Mouse (Mus musculus): ENCODE data around the gene Arap2. TPM values are rescaled to one million over a fixed set of nuclear protein-coding genes. Genes with fewer than 3 reads are reported as not detected.

Gene Arap2
- polyA plus RNA-seq (2014; fragmentation: Nextera tagmentation; extraction: Ambion mirVana): 1.4 and 2.3 TPM in 2 replicates

DNA sequence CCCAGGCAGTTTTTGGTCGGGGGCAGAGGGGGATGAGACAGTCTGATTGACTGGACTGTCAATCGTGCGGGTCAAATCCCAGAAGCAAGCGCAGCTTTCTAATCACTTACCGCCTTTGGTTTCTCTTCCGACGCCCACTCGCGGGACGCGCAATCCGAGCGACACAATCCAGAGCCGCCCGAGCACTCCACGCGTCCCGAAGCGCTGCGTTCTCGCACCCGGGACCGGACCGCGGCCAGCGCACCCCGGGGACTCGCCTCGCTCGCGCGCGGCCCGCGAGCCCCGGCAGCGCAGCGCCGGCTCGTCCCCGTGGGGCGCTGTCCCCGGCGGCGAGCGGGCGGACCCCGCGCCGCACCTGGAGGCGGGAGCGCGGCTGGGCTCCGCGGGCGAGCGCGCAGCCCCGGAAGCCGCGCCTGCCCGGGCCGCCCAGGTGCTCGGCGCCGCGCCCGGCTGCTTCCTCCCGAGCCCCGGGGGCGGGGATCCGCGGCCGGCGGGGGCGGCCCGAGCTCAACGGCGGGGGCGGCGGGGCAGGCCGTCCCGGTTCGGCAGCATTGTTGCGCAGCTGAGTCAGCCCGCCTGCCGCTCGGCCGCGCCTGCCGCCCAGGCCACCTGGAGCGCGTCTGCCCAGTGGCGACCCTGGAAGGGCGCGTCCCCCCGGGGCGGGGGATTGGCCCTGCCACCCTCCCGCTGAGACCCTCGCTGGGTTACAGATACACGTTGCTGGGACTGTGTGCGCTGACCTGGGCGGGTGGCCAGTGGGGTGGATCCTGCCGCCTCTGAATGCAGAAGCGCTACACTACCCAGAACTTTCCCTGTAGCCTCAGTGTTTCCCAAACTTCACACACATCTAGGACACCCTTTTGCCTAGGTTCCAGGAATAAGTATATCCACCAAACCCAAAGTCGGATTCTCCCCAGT lies at the start of gene Arap2:
TSS of gene Arap2 (minus strand) at position 376 of the 918 bp plus-strand sequence.
- under 1% methylated on average over 64 of the region's 106 CpGs for WGBS
- Histone ChIP-seq H3K9ac (replicated peaks; ENCODE audit: low read length) (peak within 1 kb of the TSS; percentile 64), H3K36me3 (replicated peaks; ENCODE audit: control insufficient read depth, insufficient read depth, low read depth, low read length) (no peaks in the 10 kb centered on the region), H3K4me1 (ENCODE audit: control insufficient read depth, insufficient read depth, low read length) (no peaks in the 10 kb centered on the region), H3K4me3 (ENCODE audit: low read depth, low read length) (peak within 1 kb of the TSS; percentile 59), H3K9me3 (replicated peaks; ENCODE audit: control insufficient read depth, low read length) (no peaks in the 10 kb centered on the region), H3K27me3 (ENCODE audit: control insufficient read depth, insufficient read depth, low read length) (no peaks in the 10 kb centered on the region; the same call in 1 of the 2 replicates), H3K4me2 (ENCODE audit: low read depth, low read length) (peak within 1 kb of the TSS; percentile 84), H3K27ac (replicated peaks; ENCODE audit: low read depth, low read length) (no peak within 1 kb of the TSS)
- DNase-seq (ENCODE audit: low spot score) (peak; percentile 37), ATAC-seq (replicated peaks; ENCODE audit: insufficient number of reproducible peaks, low FRiP score, low TSS enrichment, low read depth) (peak; percentile 81)

DNA sequence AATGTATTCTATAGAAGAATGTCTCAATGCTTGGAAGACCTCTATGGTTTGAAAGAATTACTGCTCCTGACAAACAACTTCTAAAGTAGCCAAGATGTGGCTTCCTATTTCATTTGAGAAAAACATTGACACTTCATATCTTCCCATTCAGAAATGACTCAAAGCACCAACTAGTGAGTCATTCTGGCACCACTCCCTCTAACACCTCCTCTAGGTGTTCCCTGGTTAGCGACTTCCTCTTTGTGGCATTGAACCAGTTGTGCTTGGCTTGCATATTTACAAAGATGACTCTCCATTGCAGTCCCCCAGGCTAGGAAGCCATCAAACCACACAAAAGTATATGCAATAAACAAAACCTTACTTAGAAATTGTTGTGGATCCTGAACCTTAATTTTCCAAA lies 49.8 kb upstream of the Arap2 start:
- no peak overlapping the region for H3K4me3 ChIP-seq (ENCODE audit: low read depth, low read length)
- H3K36me3 ChIP-seq (replicated peaks; ENCODE audit: control insufficient read depth, insufficient read depth, low read depth, low read length): no peaks in the 10 kb centered on the region
- H3K27me3 ChIP-seq (ENCODE audit: control insufficient read depth, insufficient read depth, low read length): no peaks in the 10 kb centered on the region
- H3K27ac ChIP-seq (replicated peaks; ENCODE audit: low read depth, low read length): no peak overlapping the region
- H3K9ac ChIP-seq (replicated peaks; ENCODE audit: low read length): no peak overlapping the region
- DNase-seq (ENCODE audit: low spot score) (no peak), ATAC-seq (replicated peaks; ENCODE audit: insufficient number of reproducible peaks, low FRiP score, low TSS enrichment, low read depth) (no peak)
- H3K4me2 ChIP-seq (ENCODE audit: low read depth, low read length): no peak overlapping the region
- H3K9me3 ChIP-seq (replicated peaks; ENCODE audit: control insufficient read depth, low read length): no peaks in the 10 kb centered on the region
- H3K4me1 ChIP-seq (ENCODE audit: control insufficient read depth, insufficient read depth, low read length): no peaks in the 10 kb centered on the region
- 93% methylated on average over 1 of the region's 1 CpGs for WGBS

DNA sequence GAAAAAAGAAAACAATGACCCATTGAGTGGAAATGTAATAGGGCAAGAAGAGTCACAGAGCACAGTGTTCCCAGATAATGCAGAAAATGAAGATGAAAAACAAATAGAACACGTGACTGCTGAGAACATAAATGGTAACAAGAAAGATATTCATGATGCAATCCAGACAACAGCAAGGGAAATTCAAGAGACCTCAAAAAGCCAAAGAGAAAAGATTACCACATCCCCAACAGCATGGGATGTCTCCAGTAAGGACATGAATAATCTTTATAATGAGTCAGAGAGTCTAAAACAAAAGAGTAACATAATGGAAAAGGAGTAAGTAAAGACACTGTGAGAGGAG lies 48.1 kb upstream of the Arap2 start:
- no peaks in the 10 kb centered on the region for H3K36me3 ChIP-seq (replicated peaks; ENCODE audit: control insufficient read depth, insufficient read depth, low read depth, low read length)
- WGBS: 82% methylated on average over 1 of the region's 1 CpGs
- H3K4me1 ChIP-seq (ENCODE audit: control insufficient read depth, insufficient read depth, low read length): no peaks in the 10 kb centered on the region
- no peaks in the 10 kb centered on the region for H3K9me3 ChIP-seq (replicated peaks; ENCODE audit: control insufficient read depth, low read length)
- no peak overlapping the region for H3K27ac ChIP-seq (replicated peaks; ENCODE audit: low read depth, low read length)
- H3K9ac ChIP-seq (replicated peaks; ENCODE audit: low read length): no peak overlapping the region
- H3K4me2 ChIP-seq (ENCODE audit: low read depth, low read length): no peak overlapping the region
- ATAC-seq (replicated peaks; ENCODE audit: insufficient number of reproducible peaks, low FRiP score, low TSS enrichment, low read depth) (no peak), DNase-seq (ENCODE audit: low spot score) (no peak)
- no peak overlapping the region for H3K4me3 ChIP-seq (ENCODE audit: low read depth, low read length)
- H3K27me3 ChIP-seq (ENCODE audit: control insufficient read depth, insufficient read depth, low read length): no peaks in the 10 kb centered on the region

DNA sequence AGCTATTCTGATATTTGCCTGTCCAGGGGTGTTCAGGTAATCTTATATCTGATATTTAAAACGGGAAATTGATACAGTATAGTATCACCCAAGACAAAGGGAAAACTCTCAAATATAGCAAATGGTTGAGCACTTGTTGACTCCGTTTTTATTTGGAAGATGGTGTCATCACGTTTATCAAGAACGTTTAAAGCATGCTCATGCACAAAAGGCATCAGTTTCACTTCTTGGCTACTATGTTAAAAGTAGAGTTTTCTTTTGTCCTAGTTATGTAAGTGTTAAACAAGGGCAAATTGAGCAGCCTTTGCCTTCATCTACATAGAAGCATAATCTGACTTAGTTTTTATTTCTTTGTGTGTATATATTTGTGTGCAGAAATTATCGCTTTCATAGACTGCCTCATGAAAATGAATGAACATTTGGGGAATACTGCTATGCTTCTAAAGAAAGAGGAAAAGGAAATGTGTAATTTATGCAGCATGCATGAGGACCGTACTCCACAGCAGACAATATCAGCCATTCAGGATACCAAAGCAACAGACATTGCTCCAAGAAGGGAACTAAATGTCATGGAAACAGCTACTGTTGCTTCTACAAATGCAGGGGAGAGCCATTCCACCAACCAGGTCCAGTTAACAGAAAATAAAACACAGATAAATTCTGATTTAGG lies 47.6 kb upstream of the Arap2 start, which contains the start of gene Dthd1:
TSS of gene Dthd1 (plus strand) at position 422 of the 670 bp plus-strand sequence.
- no peak for DNase-seq (ENCODE audit: low spot score)
- Histone ChIP-seq H3K27me3 (ENCODE audit: control insufficient read depth, insufficient read depth, low read length) (no peaks in the 10 kb centered on the region), H3K4me2 (ENCODE audit: low read depth, low read length) (no peak within 1 kb of the TSS), H3K27ac (replicated peaks; ENCODE audit: low read depth, low read length) (no peak within 1 kb of the TSS), H3K4me1 (ENCODE audit: control insufficient read depth, insufficient read depth, low read length) (no peaks in the 10 kb centered on the region), H3K4me3 (ENCODE audit: low read depth, low read length) (no peak within 1 kb of the TSS), H3K36me3 (replicated peaks; ENCODE audit: control insufficient read depth, insufficient read depth, low read depth, low read length) (no peaks in the 10 kb centered on the region), H3K9ac (replicated peaks; ENCODE audit: low read length) (no peak within 1 kb of the TSS), H3K9me3 (replicated peaks; ENCODE audit: control insufficient read depth, low read length) (no peaks in the 10 kb centered on the region)
- ATAC-seq (replicated peaks; ENCODE audit: insufficient number of reproducible peaks, low FRiP score, low TSS enrichment, low read depth): no peak
- WGBS: 90% methylated on average over 6 of the region's 6 CpGs

DNA sequence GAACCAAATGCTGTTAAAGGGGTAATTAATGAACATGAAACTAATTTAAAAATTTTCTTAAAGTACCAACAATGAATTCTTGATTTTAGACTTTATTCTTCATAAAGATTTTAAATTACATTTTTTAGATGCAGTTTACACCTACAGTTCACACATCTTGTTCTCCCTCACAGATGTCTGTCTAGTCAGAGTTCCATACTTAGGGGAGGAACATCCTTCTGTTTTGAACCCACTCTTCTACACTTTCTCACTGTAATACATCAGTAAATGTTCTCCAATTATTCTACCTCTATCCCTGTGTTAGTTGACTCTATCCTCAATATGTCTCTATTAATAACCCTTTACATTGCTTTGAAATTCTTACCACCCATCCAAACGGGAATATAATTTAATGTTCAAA lies 26.8 kb upstream of the Arap2 start:
- no peaks in the 10 kb centered on the region for H3K27me3 ChIP-seq (ENCODE audit: control insufficient read depth, insufficient read depth, low read length)
- ATAC-seq (replicated peaks; ENCODE audit: insufficient number of reproducible peaks, low FRiP score, low TSS enrichment, low read depth) (no peak), DNase-seq (ENCODE audit: low spot score) (no peak)
- H3K9ac ChIP-seq (replicated peaks; ENCODE audit: low read length): no peak overlapping the region
- no peak overlapping the region for H3K4me2 ChIP-seq (ENCODE audit: low read depth, low read length)
- no peak overlapping the region for H3K4me3 ChIP-seq (ENCODE audit: low read depth, low read length)
- no peaks in the 10 kb centered on the region for H3K36me3 ChIP-seq (replicated peaks; ENCODE audit: control insufficient read depth, insufficient read depth, low read depth, low read length)
- WGBS: 80% methylated on average over 1 of the region's 1 CpGs
- H3K4me1 ChIP-seq (ENCODE audit: control insufficient read depth, insufficient read depth, low read length): no peaks in the 10 kb centered on the region
- H3K9me3 ChIP-seq (replicated peaks; ENCODE audit: control insufficient read depth, low read length): no peaks in the 10 kb centered on the region
- H3K27ac ChIP-seq (replicated peaks; ENCODE audit: low read depth, low read length): no peak overlapping the region

DNA sequence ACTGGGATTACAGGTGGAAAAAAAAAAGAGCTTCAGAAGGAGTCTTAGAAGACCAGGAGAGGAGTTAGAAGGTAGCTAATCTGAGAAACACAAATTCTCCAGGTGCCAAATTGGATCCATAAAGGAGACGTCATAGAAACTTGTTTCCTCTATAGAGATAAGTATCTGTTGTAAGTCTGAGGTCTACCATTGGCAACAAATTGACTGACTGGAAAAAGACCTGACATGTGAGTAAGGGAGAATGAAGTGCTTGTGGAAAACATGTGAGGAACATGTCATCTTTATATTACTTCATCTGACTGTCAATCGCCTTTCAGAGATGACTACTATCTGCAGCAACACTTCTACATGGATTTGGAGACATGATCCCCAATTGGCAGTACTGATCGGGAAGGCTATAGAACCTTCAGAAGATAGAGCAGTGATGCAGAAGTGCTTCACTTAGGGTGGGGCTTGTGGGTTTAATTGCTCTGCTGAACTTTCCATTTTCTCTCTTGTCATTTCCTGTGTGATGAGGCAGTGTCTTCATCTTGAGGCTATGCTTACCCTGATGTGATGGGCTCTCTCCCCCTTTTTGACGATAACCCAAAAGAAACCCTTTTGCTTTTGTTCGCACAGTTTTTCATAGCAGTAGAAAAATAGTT lies 25.1 kb upstream of the Arap2 start:
- DNase-seq (ENCODE audit: low spot score): no peak
- Histone ChIP-seq H3K9me3 (replicated peaks; ENCODE audit: control insufficient read depth, low read length) (no peaks in the 10 kb centered on the region), H3K4me2 (ENCODE audit: low read depth, low read length) (no peak overlapping the region), H3K27me3 (ENCODE audit: control insufficient read depth, insufficient read depth, low read length) (no peaks in the 10 kb centered on the region), H3K27ac (replicated peaks; ENCODE audit: low read depth, low read length) (no peak overlapping the region), H3K4me3 (ENCODE audit: low read depth, low read length) (no peak overlapping the region), H3K36me3 (replicated peaks; ENCODE audit: control insufficient read depth, insufficient read depth, low read depth, low read length) (no peaks in the 10 kb centered on the region), H3K4me1 (ENCODE audit: control insufficient read depth, insufficient read depth, low read length) (no peaks in the 10 kb centered on the region), H3K9ac (replicated peaks; ENCODE audit: low read length) (no peak overlapping the region)
- ATAC-seq (replicated peaks; ENCODE audit: insufficient number of reproducible peaks, low FRiP score, low TSS enrichment, low read depth): no peak
- 91% methylated on average over 5 of the region's 5 CpGs for WGBS

DNA sequence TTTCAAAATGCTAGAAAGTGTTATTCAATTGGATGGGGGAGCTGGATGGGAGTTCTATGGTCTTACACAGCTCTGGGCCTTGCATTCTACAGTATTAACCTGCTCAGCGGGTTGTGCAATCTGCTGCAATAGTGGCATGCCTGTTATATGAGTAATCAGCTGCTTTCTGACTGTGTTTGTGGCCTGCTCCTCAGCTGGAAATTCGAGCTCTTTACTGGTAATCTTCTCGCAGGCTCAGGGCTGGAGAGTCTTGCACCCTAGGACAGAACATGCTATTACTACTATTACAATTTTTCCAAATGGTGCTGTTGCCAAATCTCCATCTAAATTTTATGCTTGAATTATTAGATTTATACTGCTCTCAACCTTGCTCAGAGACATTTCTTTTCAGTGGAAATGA lies 20.9 kb upstream of the Arap2 start:
- Histone ChIP-seq H3K36me3 (replicated peaks; ENCODE audit: control insufficient read depth, insufficient read depth, low read depth, low read length) (no peaks in the 10 kb centered on the region), H3K27ac (replicated peaks; ENCODE audit: low read depth, low read length) (no peak overlapping the region), H3K4me1 (ENCODE audit: control insufficient read depth, insufficient read depth, low read length) (no peaks in the 10 kb centered on the region), H3K27me3 (ENCODE audit: control insufficient read depth, insufficient read depth, low read length) (no peaks in the 10 kb centered on the region), H3K4me2 (ENCODE audit: low read depth, low read length) (no peak overlapping the region), H3K9me3 (replicated peaks; ENCODE audit: control insufficient read depth, low read length) (no peaks in the 10 kb centered on the region), H3K4me3 (ENCODE audit: low read depth, low read length) (no peak overlapping the region), H3K9ac (replicated peaks; ENCODE audit: low read length) (no peak overlapping the region)
- DNase-seq (ENCODE audit: low spot score) (no peak), ATAC-seq (replicated peaks; ENCODE audit: insufficient number of reproducible peaks, low FRiP score, low TSS enrichment, low read depth) (no peak)
- 82% methylated on average over 3 of the region's 3 CpGs for WGBS

DNA sequence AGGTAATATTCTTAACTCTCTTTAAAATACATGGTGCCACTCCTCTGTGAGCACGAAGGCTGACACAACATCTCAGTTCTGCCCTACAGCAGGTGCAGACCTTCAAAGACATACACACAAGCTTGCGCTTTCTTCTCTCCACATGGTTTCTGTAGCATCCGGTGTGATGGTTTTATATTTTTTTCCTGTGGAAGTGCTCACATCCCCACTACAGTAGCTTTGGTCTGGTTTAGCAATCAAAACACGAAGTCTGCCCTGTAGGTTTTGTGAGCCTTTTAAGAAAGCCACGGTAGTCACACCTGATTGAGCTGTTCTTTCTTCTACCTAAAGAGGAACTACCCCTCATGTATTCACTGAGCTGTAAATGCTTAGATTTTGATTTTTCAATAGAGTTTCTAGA lies 12.7 kb upstream of the Arap2 start:
- Histone ChIP-seq H3K27me3 (ENCODE audit: control insufficient read depth, insufficient read depth, low read length) (no peaks in the 10 kb centered on the region), H3K36me3 (replicated peaks; ENCODE audit: control insufficient read depth, insufficient read depth, low read depth, low read length) (no peaks in the 10 kb centered on the region), H3K4me3 (ENCODE audit: low read depth, low read length) (no peak overlapping the region), H3K9ac (replicated peaks; ENCODE audit: low read length) (no peak overlapping the region), H3K27ac (replicated peaks; ENCODE audit: low read depth, low read length) (no peak overlapping the region), H3K4me2 (ENCODE audit: low read depth, low read length) (no peak overlapping the region), H3K4me1 (ENCODE audit: control insufficient read depth, insufficient read depth, low read length) (no peaks in the 10 kb centered on the region), H3K9me3 (replicated peaks; ENCODE audit: control insufficient read depth, low read length) (no peaks in the 10 kb centered on the region)
- 84% methylated on average over 5 of the region's 5 CpGs for WGBS
- no peak for DNase-seq (ENCODE audit: low spot score)
- ATAC-seq (replicated peaks; ENCODE audit: insufficient number of reproducible peaks, low FRiP score, low TSS enrichment, low read depth): no peak
